In genomic region chr2:25167481-25167880, GRCm38 (mm10) we compare ENCODE assay signal across 8 mouse cellular contexts. TPM values are rescaled to one million over a fixed set of nuclear protein-coding genes. Genes with fewer than 3 reads are reported as not detected.
DNase-seq lines count a peak whose midpoint lies in the region; ATAC-seq and TF ChIP-seq lines count a peak whose summit lies in the region.

No protein-coding gene starts in this region.

- peak; percentile 31; the same call in 1 of the 2 replicates for ATAC-seq in neural tube, embryonic 11.5 days (ENCODE audit: insufficient read depth, low FRiP score, low TSS enrichment)
- no peak for ATAC-seq in limb, embryonic 11.5 days (ENCODE audit: insufficient number of reproducible peaks, low FRiP score, low TSS enrichment, low read depth)

- H3K4me1 ChIP-seq in neural tube, embryonic 11.5 days (ENCODE audit: control insufficient read depth, insufficient read depth, low read length), result peaks cover 40% of the 10 kb centered on the region
- H3K4me1 ChIP-seq in limb, embryonic 11.5 days (ENCODE audit: control insufficient read depth, insufficient read depth, low read length), result peaks cover 25% of the 10 kb centered on the region
- H3K4me1 ChIP-seq in small intestine, adult 2 months (ENCODE audit: control insufficient read depth, insufficient read depth, insufficient read length, low read length), result peaks cover 34% of the 10 kb centered on the region

- H3K4me2 ChIP-seq in neural tube, embryonic 11.5 days (ENCODE audit: low read depth), result peak overlapping the region; percentile 71
- H3K4me2 ChIP-seq in limb, embryonic 11.5 days (ENCODE audit: low read depth, severe bottlenecking), result peak overlapping the region; percentile 85

- no peak for TF ChIP-seq POLR2A in small intestine, adult 2 months (IDR thresholded peaks at IDR 0.05; ENCODE audit: low read depth, low read length)

- peak overlapping the region; percentile 36 for H3K4me3 ChIP-seq in neural tube, embryonic 11.5 days (ENCODE audit: low read depth, low read length)
- peak overlapping the region; percentile 39 for H3K4me3 ChIP-seq in limb, embryonic 11.5 days (ENCODE audit: low read depth, low read length)
- peak overlapping the region; percentile 58 for H3K4me3 ChIP-seq in small intestine, adult 2 months (ENCODE audit: low read depth, low read length)

- H3K9ac ChIP-seq in neural tube, embryonic 11.5 days (ENCODE audit: low read length), result peak overlapping the region; percentile 59
- H3K9ac ChIP-seq in limb, embryonic 11.5 days (ENCODE audit: low read length), result peak overlapping the region; percentile 53

- H3K27me3 ChIP-seq in neural tube, embryonic 11.5 days (ENCODE audit: control insufficient read depth, insufficient read depth, low read length), result no peaks in the 10 kb centered on the region
- H3K27me3 ChIP-seq in limb, embryonic 11.5 days (ENCODE audit: control insufficient read depth, insufficient read depth, low read length), result no peaks in the 10 kb centered on the region
- no peaks in the 10 kb centered on the region for H3K27me3 ChIP-seq in small intestine, adult 2 months (ENCODE audit: control insufficient read depth, insufficient read depth, low read length)

- 14% methylated on average over 4 of the region's 4 CpGs for WGBS in neural tube, embryonic 11.5 days
- WGBS in limb, embryonic 11.5 days, result 25% methylated on average over 4 of the region's 4 CpGs
- WGBS in small intestine, adult 2 months, result 24% methylated on average over 4 of the region's 4 CpGs

- peak overlapping the region; percentile 71 for H3K27ac ChIP-seq in neural tube, embryonic 11.5 days (ENCODE audit: low read depth, low read length)
- 0 out of 2 replicates have a peak overlapping the region, but pooled peaks have one; percentile 45 for H3K27ac ChIP-seq in limb, embryonic 11.5 days (replicated peaks; ENCODE audit: low read depth, low read length)
- H3K27ac ChIP-seq in small intestine, adult 2 months (ENCODE audit: insufficient read depth, low read depth, low read length), result no peak overlapping the region

- TF ChIP-seq CTCF in small intestine, adult 2 months (IDR thresholded peaks at IDR 0.05; ENCODE audit: extremely low read depth, insufficient read length, insufficient replicate concordance, low read depth, low read length), result no peak

- no peaks in the 10 kb centered on the region for H3K9me3 ChIP-seq in neural tube, embryonic 11.5 days (ENCODE audit: control insufficient read depth, low read length)
- no peaks in the 10 kb centered on the region for H3K9me3 ChIP-seq in limb, embryonic 11.5 days (ENCODE audit: control insufficient read depth, low read length)

- H3K36me3 ChIP-seq in neural tube, embryonic 11.5 days (ENCODE audit: control insufficient read depth, insufficient read depth, low read length), result no peaks in the 10 kb centered on the region
- H3K36me3 ChIP-seq in limb, embryonic 11.5 days (ENCODE audit: control insufficient read depth, insufficient read depth, low read length), result no peaks in the 10 kb centered on the region
- H3K36me3 ChIP-seq in small intestine, adult 2 months (ENCODE audit: control insufficient read depth, insufficient read depth, low read length), result no peaks in the 10 kb centered on the region

- peak; percentile 33 for DNase-seq in embryo, embryonic 10 days (ENCODE audit: low spot score)
- no peak for DNase-seq in embryo, embryonic 9.5 days (ENCODE audit: extremely low spot score)
- DNase-seq in neural tube, embryonic 11.5 days (ENCODE audit: low spot score), result no peak
- DNase-seq in neural tube, embryonic 10.5 days (ENCODE audit: extremely low spot score, low spot score), result no peak
- DNase-seq in limb, embryonic 11.5 days (ENCODE audit: low spot score), result peak; percentile 44
- DNase-seq in layer of hippocampus, adult 9-11 months, result no peak
- DNase-seq in urinary bladder, postnatal 14 days (ENCODE audit: low spot score), result no peak

RNA-seq across cellular contexts. Expression of gene Nrarp, which starts 13.1 kb away (rescaled TPM):
- polyA plus RNA-seq in neural tube, embryonic 11.5 days (2014; fragmentation: Nextera tagmentation; extraction: Ambion mirVana), result 53.7 and 57.8 TPM in 2 replicates
- polyA plus RNA-seq in limb, embryonic 11.5 days (2014; fragmentation: Nextera tagmentation; extraction: Ambion mirVana), result 8.8 and 10.0 TPM in 2 replicates
- polyA plus RNA-seq in small intestine, adult 2 months (2012; rRNA removed), result 24.4 and 39.0 TPM in 2 replicates

RNA-seq across cellular contexts. Expression of gene Tor4a, which starts 29.2 kb away (rescaled TPM):
- 1.6 and 1.9 TPM in 2 replicates for polyA plus RNA-seq in neural tube, embryonic 11.5 days (2014; fragmentation: Nextera tagmentation; extraction: Ambion mirVana)
- 3.1 and 3.7 TPM in 2 replicates for polyA plus RNA-seq in limb, embryonic 11.5 days (2014; fragmentation: Nextera tagmentation; extraction: Ambion mirVana)
- polyA plus RNA-seq in small intestine, adult 2 months (2012; rRNA removed), result 37.3 and 49.3 TPM in 2 replicates

RNA-seq across cellular contexts. Expression of gene Nelfb, which starts 43.8 kb away (rescaled TPM):
- 94.8 and 99.8 TPM in 2 replicates for polyA plus RNA-seq in neural tube, embryonic 11.5 days (2014; fragmentation: Nextera tagmentation; extraction: Ambion mirVana)
- polyA plus RNA-seq in limb, embryonic 11.5 days (2014; fragmentation: Nextera tagmentation; extraction: Ambion mirVana), result 103 and 106 TPM in 2 replicates
- 21.8 and 37.2 TPM in 2 replicates for polyA plus RNA-seq in small intestine, adult 2 months (2012; rRNA removed)

RNA-seq across cellular contexts. Expression of gene Stpg3, which starts 47.0 kb away (rescaled TPM):
- polyA plus RNA-seq in neural tube, embryonic 11.5 days (2014; fragmentation: Nextera tagmentation; extraction: Ambion mirVana), result not detected in 2 replicates
- polyA plus RNA-seq in limb, embryonic 11.5 days (2014; fragmentation: Nextera tagmentation; extraction: Ambion mirVana), result 0.19 TPM in 1 of 2 replicates, not detected in the other
- not detected in 2 replicates for polyA plus RNA-seq in small intestine, adult 2 months (2012; rRNA removed)

RNA-seq across cellular contexts. Expression of gene Fam166a, which starts 51.1 kb away (rescaled TPM):
- polyA plus RNA-seq in neural tube, embryonic 11.5 days (2014; fragmentation: Nextera tagmentation; extraction: Ambion mirVana), result not detected in 2 replicates
- polyA plus RNA-seq in limb, embryonic 11.5 days (2014; fragmentation: Nextera tagmentation; extraction: Ambion mirVana), result not detected in 2 replicates
- polyA plus RNA-seq in small intestine, adult 2 months (2012; rRNA removed), result 0.10 TPM in 1 of 2 replicates, not detected in the other

Comparison
In these comparisons a context has a peak if more than half of its experiments do, and no peak if none do; other contexts are left out.
1. DNase-seq: peak in embryo, embryonic 10 days (single experiment) and limb, embryonic 11.5 days (single experiment); none in embryo, embryonic 9.5 days (single experiment), neural tube, embryonic 11.5 days (single experiment), neural tube, embryonic 10.5 days (single experiment), layer of hippocampus, adult 9-11 months (single experiment) and urinary bladder, postnatal 14 days (single experiment).
2. Peak in every context shown above with its lines, with median percentiles within 50 percentile points of each other: H3K4me3 ChIP-seq.